Mouse (Mus musculus): ENCODE measurements around the gene Efcab14.

Efcab14 gene

GRCm38 (mm10) chr4:115732223-115732818 is 5.2 kb upstream of the Efcab14 start:
- Histone ChIP-seq H3K4me1 (replicated peaks; ENCODE audit: low read depth, low read length) (peaks cover 19% of the 10 kb centered on the region), H3K36me3 (ENCODE audit: insufficient read depth, low read length) (no peaks in the 10 kb centered on the region), H3K4me3 (replicated peaks; ENCODE audit: low read length) (no peak overlapping the region), H3K9me3 (ENCODE audit: low read length) (no peaks in the 10 kb centered on the region), H3K27me3 (ENCODE audit: insufficient read depth, low read length) (peaks cover 18% of the 10 kb centered on the region)
- TF ChIP-seq POU5F1 (IDR thresholded peaks at IDR 0.05; ENCODE audit: borderline replicate concordance, low read length): no peak
- TF ChIP-seq CTCF (conservative IDR thresholded peaks at IDR 0.05; ENCODE audit: low read length): no peak
- TF ChIP-seq NANOG (IDR thresholded peaks at IDR 0.05; ENCODE audit: borderline replicate concordance, low read length): no peak

- peaks cover 18% of the 10 kb centered on the region for H3K27me3 ChIP-seq (ENCODE audit: insufficient read depth, low read length)
- no peak overlapping the region for H3K4me3 ChIP-seq (replicated peaks; ENCODE audit: low read length)
- TF ChIP-seq POU5F1 (IDR thresholded peaks at IDR 0.05; ENCODE audit: borderline replicate concordance, low read length): no peak
- no peak for TF ChIP-seq NANOG (IDR thresholded peaks at IDR 0.05; ENCODE audit: borderline replicate concordance, low read length)
- TF ChIP-seq CTCF (conservative IDR thresholded peaks at IDR 0.05; ENCODE audit: low read length): no peak
- H3K4me1 ChIP-seq (replicated peaks; ENCODE audit: low read depth, low read length): peaks cover 27% of the 10 kb centered on the region
- no peaks in the 10 kb centered on the region for H3K9me3 ChIP-seq (ENCODE audit: low read length)
- no peaks in the 10 kb centered on the region for H3K36me3 ChIP-seq (ENCODE audit: insufficient read depth, low read length)
Measured at GRCm38 (mm10) chr4:115733746-115734145, 3.8 kb upstream of the Efcab14 start.

GRCm38 (mm10) chr4:115734867-115735266 is 2.7 kb upstream of the Efcab14 start:
- H3K36me3 ChIP-seq (ENCODE audit: insufficient read depth, low read length): peaks cover under 1% of the 10 kb centered on the region
- TF ChIP-seq POU5F1 (IDR thresholded peaks at IDR 0.05; ENCODE audit: borderline replicate concordance, low read length) (no peak), CTCF (conservative IDR thresholded peaks at IDR 0.05; ENCODE audit: low read length) (no peak), NANOG (IDR thresholded peaks at IDR 0.05; ENCODE audit: borderline replicate concordance, low read length) (no peak)
- peaks cover 34% of the 10 kb centered on the region for H3K4me1 ChIP-seq (replicated peaks; ENCODE audit: low read depth, low read length)

GRCm38 (mm10) chr4:115738481-115738985 is 989 bp downstream of the Efcab14 start:
- TF ChIP-seq NANOG (IDR thresholded peaks at IDR 0.05; ENCODE audit: borderline replicate concordance, low read length): no peak
- TF ChIP-seq POU5F1 (IDR thresholded peaks at IDR 0.05; ENCODE audit: borderline replicate concordance, low read length): no peak
- no peak for TF ChIP-seq CTCF (conservative IDR thresholded peaks at IDR 0.05; ENCODE audit: low read length)
- Histone ChIP-seq H3K4me3 (replicated peaks; ENCODE audit: low read length) (peak overlapping the region; percentile 90), H3K27me3 (ENCODE audit: insufficient read depth, low read length) (no peaks in the 10 kb centered on the region), H3K4me1 (replicated peaks; ENCODE audit: low read depth, low read length) (peaks cover 33% of the 10 kb centered on the region), H3K9me3 (ENCODE audit: low read length) (no peaks in the 10 kb centered on the region), H3K36me3 (ENCODE audit: insufficient read depth, low read length) (peaks cover 35% of the 10 kb centered on the region)

More at GRCm38 (mm10) chr4:115734867-115735266, 2.7 kb upstream of the Efcab14 start:
- Histone ChIP-seq H3K4me3 (replicated peaks; ENCODE audit: low read length) (no peak overlapping the region), H3K9me3 (ENCODE audit: low read length) (no peaks in the 10 kb centered on the region), H3K27me3 (ENCODE audit: insufficient read depth, low read length) (peaks cover 18% of the 10 kb centered on the region)

GRCm38 (mm10) chr4:115742658-115743057 is 5.1 kb downstream of the Efcab14 start:
- no peak for TF ChIP-seq POU5F1 (IDR thresholded peaks at IDR 0.05; ENCODE audit: borderline replicate concordance, low read length)
- TF ChIP-seq CTCF (conservative IDR thresholded peaks at IDR 0.05; ENCODE audit: low read length): no peak
- no peak for TF ChIP-seq NANOG (IDR thresholded peaks at IDR 0.05; ENCODE audit: borderline replicate concordance, low read length)
- H3K36me3 ChIP-seq (ENCODE audit: insufficient read depth, low read length): peaks cover 63% of the 10 kb centered on the region
- no peak overlapping the region for H3K4me3 ChIP-seq (replicated peaks; ENCODE audit: low read length)
- peaks cover 14% of the 10 kb centered on the region for H3K4me1 ChIP-seq (replicated peaks; ENCODE audit: low read depth, low read length)
- H3K27me3 ChIP-seq (ENCODE audit: insufficient read depth, low read length): no peaks in the 10 kb centered on the region
- no peaks in the 10 kb centered on the region for H3K9me3 ChIP-seq (ENCODE audit: low read length)

GRCm38 (mm10) chr4:115743096-115743495 is 5.6 kb downstream of the Efcab14 start:
- Histone ChIP-seq H3K4me1 (replicated peaks; ENCODE audit: low read depth, low read length) (peaks cover 13% of the 10 kb centered on the region), H3K36me3 (ENCODE audit: insufficient read depth, low read length) (peaks cover 67% of the 10 kb centered on the region), H3K27me3 (ENCODE audit: insufficient read depth, low read length) (no peaks in the 10 kb centered on the region), H3K9me3 (ENCODE audit: low read length) (no peaks in the 10 kb centered on the region), H3K4me3 (replicated peaks; ENCODE audit: low read length) (no peak overlapping the region)
- TF ChIP-seq POU5F1 (IDR thresholded peaks at IDR 0.05; ENCODE audit: borderline replicate concordance, low read length): no peak
- TF ChIP-seq NANOG (IDR thresholded peaks at IDR 0.05; ENCODE audit: borderline replicate concordance, low read length): no peak
- TF ChIP-seq CTCF (conservative IDR thresholded peaks at IDR 0.05; ENCODE audit: low read length): no peak

GRCm38 (mm10) chr4:115748181-115748580 is 10.6 kb downstream of the Efcab14 start:
- TF ChIP-seq CTCF (conservative IDR thresholded peaks at IDR 0.05; ENCODE audit: low read length) (no peak), NANOG (IDR thresholded peaks at IDR 0.05; ENCODE audit: borderline replicate concordance, low read length) (no peak), POU5F1 (IDR thresholded peaks at IDR 0.05; ENCODE audit: borderline replicate concordance, low read length) (no peak)
- no peaks in the 10 kb centered on the region for H3K4me1 ChIP-seq (replicated peaks; ENCODE audit: low read depth, low read length)
- peaks cover 61% of the 10 kb centered on the region for H3K36me3 ChIP-seq (ENCODE audit: insufficient read depth, low read length)
- H3K4me3 ChIP-seq (replicated peaks; ENCODE audit: low read length): no peak overlapping the region
- H3K27me3 ChIP-seq (ENCODE audit: insufficient read depth, low read length): no peaks in the 10 kb centered on the region
- no peaks in the 10 kb centered on the region for H3K9me3 ChIP-seq (ENCODE audit: low read length)

GRCm38 (mm10) chr4:115749336-115749735 is 11.8 kb downstream of the Efcab14 start:
- Histone ChIP-seq H3K4me1 (replicated peaks; ENCODE audit: low read depth, low read length) (no peaks in the 10 kb centered on the region), H3K36me3 (ENCODE audit: insufficient read depth, low read length) (peaks cover 58% of the 10 kb centered on the region), H3K4me3 (replicated peaks; ENCODE audit: low read length) (no peak overlapping the region), H3K27me3 (ENCODE audit: insufficient read depth, low read length) (no peaks in the 10 kb centered on the region), H3K9me3 (ENCODE audit: low read length) (no peaks in the 10 kb centered on the region)
- TF ChIP-seq NANOG (IDR thresholded peaks at IDR 0.05; ENCODE audit: borderline replicate concordance, low read length) (no peak), POU5F1 (IDR thresholded peaks at IDR 0.05; ENCODE audit: borderline replicate concordance, low read length) (no peak), CTCF (conservative IDR thresholded peaks at IDR 0.05; ENCODE audit: low read length) (no peak)
